Mouse (Mus musculus) limb, embryonic 15.5 days (tissue): ENCODE results near the gene E130308A19Rik. TPM values are rescaled to one million over a fixed set of nuclear protein-coding genes. Genes with fewer than 3 reads are reported as not detected.
"Not testable (repeated sequence)": the region's sequence is repeated elsewhere in the genome, so short reads cannot be mapped to it uniquely, and the experiment has no call there.

Source experiments
- ATAC-seq: fragments of 200-750 bp; cut with Nextera tagmentation; 2 replicates; pipeline ENCODE4 v1.8.0; 2017; ENCODE audit warnings: low read depth, moderate TSS enrichment; ENCODE audit not compliant: insufficient number of reproducible peaks, low FRiP score, low TSS enrichment
- H3K27ac ChIP-seq: fragments of 300-500 bp; sonication (generic); 2 replicates; pipeline ENCODE4 v1.5.1; 2015; ENCODE audit warnings: moderate library complexity, mild to moderate bottlenecking, inconsistent platforms
- H3K27me3 ChIP-seq: fragments of 300-500 bp; sonication (generic); 2 replicates; pipeline ENCODE4 v1.6.1; 2015; ENCODE audit warnings: inconsistent platforms
- H3K36me3 ChIP-seq: fragments of 300-500 bp; sonication (generic); 2 replicates; pipeline ENCODE4 v1.6.1; 2015; ENCODE audit warnings: inconsistent platforms
- H3K4me1 ChIP-seq: fragments of 300-500 bp; sonication (generic); 2 replicates; pipeline ENCODE4 v1.6.1; 2015; ENCODE audit warnings: inconsistent platforms
- H3K4me2 ChIP-seq: fragments of 300-500 bp; sonication (generic); 2 replicates; pipeline ENCODE4 v1.6.1; 2015; ENCODE audit warnings: mild to moderate bottlenecking, inconsistent platforms
- H3K4me3 ChIP-seq: fragments of 300-500 bp; sonication (generic); 2 replicates; pipeline ENCODE4 v1.5.1; 2015; ENCODE audit warnings: mild to moderate bottlenecking, inconsistent platforms
- H3K9ac ChIP-seq: fragments of 300-500 bp; sonication (generic); 2 replicates; pipeline ENCODE4 v1.6.1; 2015; ENCODE audit warnings: inconsistent platforms
- H3K9me3 ChIP-seq: fragments of 300-500 bp; sonication (generic); 2 replicates; pipeline ENCODE4 v1.6.1; 2016; ENCODE audit warnings: inconsistent platforms
- WGBS: fragments of 180-500 bp; shearing (Covaris S2); methylation state at CpG from one replicate; pipeline ENCODE4 v1.1.7; 2015; 5-methylcytosine and 5-hydroxymethylcytosine counted together
- polyA plus RNA-seq: library from polyadenylated mRNA; unstranded; fragments of >200 nt; fragmentation: Nextera tagmentation; extraction: Ambion mirVana; gene quantifications from 2 replicates; pipeline ENCODE4 v1.2.1, GENCODE M21; 2015

E130308A19Rik gene
- polyA plus RNA-seq, 1 experiment from 2014 or later: 16.1 TPM

- ATAC-seq: no peak
Observed at GRCm38 (mm10) chr4:59777828-59778227, 151.8 kb downstream of the E130308A19Rik start.

GRCm38 (mm10) chr4:59780568-59780967 is 154.6 kb downstream of the E130308A19Rik start:
- WGBS: 29% methylated on average over 1 of the region's 1 CpGs
- Histone ChIP-seq H3K9me3 (no peaks in the 10 kb centered on the region), H3K27me3 (no peaks in the 10 kb centered on the region), H3K9ac (no peak overlapping the region), H3K27ac (no peak overlapping the region), H3K36me3 (peaks cover 3% of the 10 kb centered on the region; the same call in 1 of the 2 replicates), H3K4me2 (no peak overlapping the region), H3K4me1 (peaks cover 11% of the 10 kb centered on the region), H3K4me3 (no peak overlapping the region)
- ATAC-seq: no peak

More at GRCm38 (mm10) chr4:59777828-59778227, 151.8 kb downstream of the E130308A19Rik start:
- no peak overlapping the region for H3K4me3 ChIP-seq
- no peak overlapping the region for H3K4me2 ChIP-seq
- 83% methylated on average over 3 of the region's 3 CpGs for WGBS
- H3K4me1 ChIP-seq: peaks cover 9% of the 10 kb centered on the region
- peaks cover 19% of the 10 kb centered on the region for H3K36me3 ChIP-seq
- H3K9ac ChIP-seq: no peak overlapping the region
- no peaks in the 10 kb centered on the region for H3K27me3 ChIP-seq
- H3K27ac ChIP-seq: no peak overlapping the region
- no peaks in the 10 kb centered on the region for H3K9me3 ChIP-seq

GRCm38 (mm10) chr4:59782853-59783684 is 157.1 kb downstream of the E130308A19Rik start:
- Histone ChIP-seq H3K36me3 (peaks cover 3% of the 10 kb centered on the region; the same call in 1 of the 2 replicates), H3K4me2 (peak overlapping the region; percentile 72), H3K4me1 (peaks cover 14% of the 10 kb centered on the region), H3K27ac (peak overlapping the region; percentile 64; the same call in 1 of the 2 replicates), H3K9ac (peak overlapping the region; percentile 65), H3K9me3 (no peaks in the 10 kb centered on the region), H3K27me3 (no peaks in the 10 kb centered on the region), H3K4me3 (peak overlapping the region; percentile 87)
- ATAC-seq: peak; percentile 45; the same call in 1 of the 2 replicates
- 1% methylated on average over 47 of the region's 47 CpGs for WGBS

GRCm38 (mm10) chr4:59783685-59784279 is 157.8 kb downstream of the E130308A19Rik start:
- no peaks in the 10 kb centered on the region for H3K9me3 ChIP-seq
- peak; percentile 95 for ATAC-seq
- H3K4me2 ChIP-seq: peak overlapping the region; percentile 72
- peaks cover 14% of the 10 kb centered on the region for H3K4me1 ChIP-seq
- peak overlapping the region; percentile 65 for H3K9ac ChIP-seq
- no peaks in the 10 kb centered on the region for H3K27me3 ChIP-seq
- H3K36me3 ChIP-seq: 0 out of 2 replicates have a peak, but pooled peaks cover 3% of the 10 kb centered on the region
- peak overlapping the region; percentile 64; the same call in 1 of the 2 replicates for H3K27ac ChIP-seq
- peak overlapping the region; percentile 87 for H3K4me3 ChIP-seq
- WGBS: under 1% methylated on average over 35 of the region's 36 CpGs

GRCm38 (mm10) chr4:59785412-59785811 is 159.4 kb downstream of the E130308A19Rik start:
- Histone ChIP-seq H3K4me2 (no peak overlapping the region), H3K4me1 (peaks cover 14% of the 10 kb centered on the region), H3K27ac (no peak overlapping the region), H3K4me3 (no peak overlapping the region), H3K27me3 (no peaks in the 10 kb centered on the region), H3K9ac (no peak overlapping the region), H3K36me3 (no peaks in the 10 kb centered on the region), H3K9me3 (no peaks in the 10 kb centered on the region)
- WGBS: 29% methylated on average over 2 of the region's 2 CpGs
- ATAC-seq: no peak

- Histone ChIP-seq H3K4me2 (no peak overlapping the region), H3K36me3 (no peaks in the 10 kb centered on the region), H3K4me3 (no peak overlapping the region), H3K9ac (no peak overlapping the region), H3K9me3 (no peaks in the 10 kb centered on the region), H3K4me1 (peaks cover 11% of the 10 kb centered on the region), H3K27me3 (no peaks in the 10 kb centered on the region), H3K27ac (no peak overlapping the region)
- ATAC-seq: no peak
- under 1% methylated on average over 7 of the region's 7 CpGs for WGBS
Observed at GRCm38 (mm10) chr4:59786661-59787060, 160.7 kb downstream of the E130308A19Rik start.

- ATAC-seq: no peak
- Histone ChIP-seq H3K27me3 (no peaks in the 10 kb centered on the region), H3K27ac (no peak overlapping the region), H3K36me3 (no peaks in the 10 kb centered on the region), H3K9ac (no peak overlapping the region), H3K4me2 (no peak overlapping the region), H3K4me1 (peaks cover 9% of the 10 kb centered on the region), H3K4me3 (no peak overlapping the region), H3K9me3 (no peaks in the 10 kb centered on the region)
- WGBS: 57% methylated on average over 6 of the region's 6 CpGs
Observed at GRCm38 (mm10) chr4:59787126-59787525, 161.1 kb downstream of the E130308A19Rik start.

GRCm38 (mm10) chr4:59789015-59789414 is 163.0 kb downstream of the E130308A19Rik start:
- no peaks in the 10 kb centered on the region for H3K27me3 ChIP-seq
- no peak overlapping the region for H3K9ac ChIP-seq
- H3K4me2 ChIP-seq: no peak overlapping the region
- H3K36me3 ChIP-seq: no peaks in the 10 kb centered on the region
- H3K4me3 ChIP-seq: no peak overlapping the region
- H3K9me3 ChIP-seq: no peaks in the 10 kb centered on the region
- H3K4me1 ChIP-seq: peaks cover 3% of the 10 kb centered on the region; the same call in 1 of the 2 replicates
- no peak overlapping the region for H3K27ac ChIP-seq
- no peak for ATAC-seq

- H3K4me2 ChIP-seq, H3K4me3 ChIP-seq, H3K27me3 ChIP-seq, H3K9ac ChIP-seq, H3K9me3 ChIP-seq, H3K27ac ChIP-seq, H3K4me1 ChIP-seq, H3K36me3 ChIP-seq, ATAC-seq: not testable (repeated sequence)
- 86% methylated on average over 2 of the region's 2 CpGs for WGBS
Observed at GRCm38 (mm10) chr4:59793626-59794025, 167.6 kb downstream of the E130308A19Rik start.

GRCm38 (mm10) chr4:59794116-59794515 is 168.1 kb downstream of the E130308A19Rik start:
- Histone ChIP-seq H3K27ac (no peak overlapping the region), H3K36me3 (no peaks in the 10 kb centered on the region), H3K4me2 (no peak overlapping the region), H3K4me1 (no peaks in the 10 kb centered on the region), H3K27me3 (no peaks in the 10 kb centered on the region), H3K9ac (no peak overlapping the region), H3K9me3 (no peaks in the 10 kb centered on the region), H3K4me3 (no peak overlapping the region)
- no peak for ATAC-seq
- 71% methylated on average over 2 of the region's 2 CpGs for WGBS

- H3K9me3 ChIP-seq: no peaks in the 10 kb centered on the region
- no peak overlapping the region for H3K4me2 ChIP-seq
- H3K36me3 ChIP-seq: no peaks in the 10 kb centered on the region
- H3K4me3 ChIP-seq: no peak overlapping the region
- 74% methylated on average over 2 of the region's 2 CpGs for WGBS
- no peaks in the 10 kb centered on the region for H3K4me1 ChIP-seq
- no peaks in the 10 kb centered on the region for H3K27me3 ChIP-seq
- ATAC-seq: no peak
- no peak overlapping the region for H3K9ac ChIP-seq
- no peak overlapping the region for H3K27ac ChIP-seq
Observed at GRCm38 (mm10) chr4:59795788-59796455, 169.9 kb downstream of the E130308A19Rik start.

GRCm38 (mm10) chr4:59800181-59800580 is 174.2 kb downstream of the E130308A19Rik start:
- Histone ChIP-seq H3K4me3 (no peak overlapping the region), H3K9ac (no peak overlapping the region), H3K9me3 (no peaks in the 10 kb centered on the region), H3K4me1 (no peaks in the 10 kb centered on the region), H3K27ac (no peak overlapping the region), H3K36me3 (no peaks in the 10 kb centered on the region), H3K27me3 (no peaks in the 10 kb centered on the region), H3K4me2 (no peak overlapping the region)
- ATAC-seq: no peak
- WGBS: 77% methylated on average over 5 of the region's 5 CpGs
